Mouse (Mus musculus) left cerebral cortex, postnatal 10 days (tissue): ENCODE results near the gene Mmp1b. TPM values are rescaled to one million over a fixed set of nuclear protein-coding genes. Genes with fewer than 3 reads are reported as not detected.
"Not testable (repeated sequence)": the region's sequence is repeated elsewhere in the genome, so short reads cannot be mapped to it uniquely, and the experiment has no call there.

Experiments used
- DNase-seq, 2 experiments: peaks; one replicate each; pipeline ENCODE4 v3.0.0; 2021 to 2022; ENCODE audit warnings: low spot score in 2 of 2, mixed read lengths in 1 of 2; ENCODE audit errors: extremely low spot score in 1 of 2
- intact Hi-C: fragments of 180-260 bp; cut with DNase I; formaldehyde crosslinking; loops from one replicate; pipeline ENCODE4 v1.15.1; 2025
- total RNA-seq, 2 experiments: library from RNA; stranded (reverse); gene quantifications; 2 replicates each; pipeline ENCODE4 v1.2.3; 2021

Gene Mmp1b
- total RNA-seq = not detected

GRCm38 (mm10) chr9:7387947-7388346 is at the start of gene Mmp1b:
Gene Mmp1b (minus strand): TSS chr9:7388047.
- no peak for DNase-seq

GRCm38 (mm10) chr9:7396556-7396955 is 8.7 kb upstream of the Mmp1b start:
- intact Hi-C loops, DNase-seq: not testable (repeated sequence)

More at GRCm38 (mm10) chr9:7387947-7388346, at the start of gene Mmp1b:
- intact Hi-C loops = no loop called here

- no peak for DNase-seq
- intact Hi-C loops = no loop called here
Measured at GRCm38 (mm10) chr9:7354535-7354934, 33.3 kb downstream of the Mmp1b start.

GRCm38 (mm10) chr9:7345513-7345912 is 42.3 kb downstream of the Mmp1b start:
- no peak for DNase-seq
- intact Hi-C loops = no loop called here

- intact Hi-C loops = no loop called here
- no peak for DNase-seq
Measured at GRCm38 (mm10) chr9:7344107-7344506, 43.7 kb downstream of the Mmp1b start, which contains the start of gene Mmp12. Gene Mmp12 (plus strand): TSS chr9:7344381.

GRCm38 (mm10) chr9:7336740-7337483 is 50.9 kb downstream of the Mmp1b start:
- no peak for DNase-seq

GRCm38 (mm10) chr9:7335766-7336680 is 51.8 kb downstream of the Mmp1b start:
- intact Hi-C loops = no loop called here
- DNase-seq = no peak

More at GRCm38 (mm10) chr9:7336740-7337483, 50.9 kb downstream of the Mmp1b start:
- intact Hi-C loops = no loop called here

GRCm38 (mm10) chr9:7331847-7332246 is 56.0 kb downstream of the Mmp1b start:
- intact Hi-C loops = no loop called here
- no peak for DNase-seq

Other genes starting within 250 kb of the Mmp1b start
- 10 to 100 TPM; 27.0 to 29.6 TPM for gene Dync2h1, start 203.6 kb downstream of the Mmp1b start, total RNA-seq
- 10 to 100 TPM; 77.4 to 87.2 TPM for gene Dcun1d5, start 203.5 kb downstream of the Mmp1b start, total RNA-seq
- under 1 TPM; 0.28 to 0.43 TPM for gene Mmp13, start 115.5 kb downstream of the Mmp1b start, total RNA-seq
- gene Mmp12, start 43.7 kb downstream of the Mmp1b start, total RNA-seq = not detected
- gene Mmp3, start 57.8 kb upstream of the Mmp1b start, total RNA-seq = not detected
- not detected for gene Mmp10, start 114.3 kb upstream of the Mmp1b start, total RNA-seq
- gene Mmp8, start 170.4 kb upstream of the Mmp1b start, total RNA-seq = not detected
- not detected for gene Mmp27, start 183.3 kb upstream of the Mmp1b start, total RNA-seq
- not detected for gene Mmp20, start 240.2 kb upstream of the Mmp1b start, total RNA-seq